Mouse (Mus musculus): Measurements from ENCODE around the gene Zfp992. TPM values are rescaled to one million over a fixed set of nuclear protein-coding genes. Genes with fewer than 3 reads are reported as not detected.
"Not testable (repeated sequence)": the region's sequence is repeated elsewhere in the genome, so short reads cannot be mapped to it uniquely, and the experiment has no call there.

The Zfp992 gene
- total RNA-seq, 1 experiment from 2014 or later: 17.4 TPM

DNA sequence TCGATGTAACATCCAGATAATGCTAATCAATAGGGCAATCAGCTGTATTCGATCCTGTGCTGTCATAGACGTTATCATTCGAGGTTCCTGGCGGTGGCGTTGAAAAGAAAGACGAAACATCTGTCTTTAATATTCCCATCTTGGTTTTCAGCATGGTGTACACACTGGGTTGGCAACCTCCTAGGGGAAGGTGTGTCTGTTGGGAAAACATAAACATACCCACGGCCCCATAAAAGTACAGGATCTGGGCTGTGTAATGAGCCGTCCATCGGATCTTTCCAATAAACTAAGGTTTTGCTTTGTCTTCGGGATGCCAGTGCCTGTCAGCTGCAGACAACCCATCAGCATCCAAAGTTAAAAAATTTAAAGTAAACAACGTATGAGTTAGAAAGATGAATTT, 21.2 kb downstream of the Zfp992 start:
- 0 out of 2 replicates have a peak, but pooled peaks have one; percentile 20 for ATAC-seq (replicated peaks; ENCODE audit: insufficient number of reproducible peaks, low FRiP score, low TSS enrichment, poor library complexity, severe bottlenecking)

DNA sequence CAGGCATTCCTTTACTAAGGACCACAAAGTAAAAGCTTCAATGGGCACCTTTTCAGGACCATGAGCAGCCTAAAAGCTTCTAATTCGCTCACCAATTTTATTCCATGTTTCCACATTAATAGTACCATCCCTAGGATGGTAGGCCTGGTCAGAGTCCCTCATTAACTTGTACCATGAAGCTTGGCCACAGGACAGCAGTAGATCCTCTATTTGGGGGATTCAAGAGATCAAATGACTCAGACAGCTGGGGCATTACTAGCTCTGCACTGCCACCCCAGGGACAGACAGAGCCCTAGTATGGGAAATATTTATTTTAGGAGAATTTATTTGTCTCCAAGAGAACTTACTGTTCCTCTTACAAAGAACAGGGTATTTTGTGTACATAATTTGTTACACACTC, 25.4 kb downstream of the Zfp992 start:
- ATAC-seq (replicated peaks; ENCODE audit: insufficient number of reproducible peaks, low FRiP score, low TSS enrichment, poor library complexity, severe bottlenecking): peak; percentile 45; the same call in 1 of the 2 replicates

DNA sequence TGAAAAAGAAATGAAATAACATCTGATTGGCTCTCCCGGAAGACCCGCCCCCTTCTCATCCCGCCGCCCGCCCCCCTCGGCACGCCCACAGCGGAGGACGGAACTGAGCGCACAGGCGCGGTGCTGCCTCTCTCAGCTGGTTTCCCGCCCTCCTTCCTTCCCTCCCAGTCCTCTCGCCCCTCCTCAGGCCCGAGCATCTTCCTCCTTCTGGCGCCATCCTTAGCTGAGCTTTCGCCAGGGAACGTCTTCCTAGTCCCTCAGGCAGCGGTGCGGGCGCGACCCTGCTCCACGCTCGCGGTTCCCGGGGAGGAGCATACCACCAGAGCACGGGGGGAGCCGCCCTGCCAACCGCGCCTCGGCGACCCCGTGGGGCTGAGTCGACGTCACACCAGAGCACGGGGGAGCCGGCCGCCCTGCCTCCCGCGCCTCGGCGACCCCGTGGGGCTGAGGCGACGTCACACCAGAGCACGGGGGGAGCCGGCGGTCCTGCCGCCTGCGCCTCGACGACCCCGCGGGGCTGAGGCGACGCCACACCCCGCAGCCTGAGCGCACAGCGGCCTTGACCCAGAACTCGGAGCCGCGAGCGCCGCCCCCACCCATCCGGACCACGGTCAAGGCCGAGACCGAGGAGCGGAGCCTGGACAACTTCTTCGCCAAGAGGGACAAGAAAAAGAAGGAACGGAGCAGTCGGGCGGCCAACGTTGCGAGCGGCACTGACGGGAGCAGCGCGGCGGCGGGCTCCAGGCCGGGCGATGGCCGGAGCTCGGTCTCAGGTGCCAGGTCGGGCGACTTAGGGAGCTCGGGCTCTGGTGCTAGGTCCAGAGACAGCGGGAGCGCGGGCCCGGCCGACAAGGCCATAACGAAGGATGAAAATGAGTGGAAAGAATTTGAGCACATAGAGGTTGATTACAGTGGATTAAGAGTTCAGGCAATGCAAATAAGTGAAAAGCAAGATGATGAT, 26.2 kb downstream of the Zfp992 start:
- ATAC-seq (replicated peaks; ENCODE audit: insufficient number of reproducible peaks, low FRiP score, low TSS enrichment, poor library complexity, severe bottlenecking): peak; percentile 74

DNA sequence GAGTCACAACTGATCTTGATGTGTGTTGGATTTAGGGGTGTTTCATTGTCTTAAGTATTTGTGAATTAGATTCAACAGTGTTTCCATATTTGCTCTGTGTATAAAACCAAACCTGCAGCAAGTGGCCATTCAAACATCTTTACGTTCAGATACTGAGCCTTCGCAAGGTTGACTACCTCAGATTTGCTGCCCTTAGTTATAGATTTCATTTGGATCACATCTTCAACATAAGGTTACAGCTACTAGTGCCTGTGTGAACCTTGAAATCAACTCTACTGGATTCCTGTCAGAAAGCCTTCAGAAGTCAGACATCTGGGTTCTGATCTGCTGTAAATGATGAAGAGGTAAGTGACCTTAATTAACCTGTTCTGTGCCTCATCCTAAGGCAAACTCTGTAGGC, 27.4 kb downstream of the Zfp992 start:
- not testable (repeated sequence) for ATAC-seq (replicated peaks; ENCODE audit: insufficient number of reproducible peaks, low FRiP score, low TSS enrichment, poor library complexity, severe bottlenecking)

DNA sequence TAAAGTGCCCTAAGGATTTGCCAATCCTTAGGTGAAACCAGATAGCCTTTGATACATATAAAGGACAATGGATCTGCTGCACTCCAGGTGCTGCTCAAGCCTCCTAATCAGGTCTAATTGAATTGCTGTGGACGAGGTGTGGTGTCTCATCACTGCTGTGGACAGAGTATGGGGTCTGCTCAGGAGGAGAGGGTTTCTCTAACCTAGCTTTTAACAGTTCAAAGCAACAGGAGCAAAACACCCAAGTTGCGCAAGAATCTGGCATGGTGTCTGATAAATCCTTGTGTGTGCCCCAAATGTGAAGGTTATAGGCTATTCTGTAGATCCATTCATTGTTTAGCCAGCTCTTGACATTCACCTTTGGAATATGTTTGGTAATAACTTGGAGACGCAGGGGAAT, 28.1 kb downstream of the Zfp992 start:
- ATAC-seq (replicated peaks; ENCODE audit: insufficient number of reproducible peaks, low FRiP score, low TSS enrichment, poor library complexity, severe bottlenecking): not testable (repeated sequence)

DNA sequence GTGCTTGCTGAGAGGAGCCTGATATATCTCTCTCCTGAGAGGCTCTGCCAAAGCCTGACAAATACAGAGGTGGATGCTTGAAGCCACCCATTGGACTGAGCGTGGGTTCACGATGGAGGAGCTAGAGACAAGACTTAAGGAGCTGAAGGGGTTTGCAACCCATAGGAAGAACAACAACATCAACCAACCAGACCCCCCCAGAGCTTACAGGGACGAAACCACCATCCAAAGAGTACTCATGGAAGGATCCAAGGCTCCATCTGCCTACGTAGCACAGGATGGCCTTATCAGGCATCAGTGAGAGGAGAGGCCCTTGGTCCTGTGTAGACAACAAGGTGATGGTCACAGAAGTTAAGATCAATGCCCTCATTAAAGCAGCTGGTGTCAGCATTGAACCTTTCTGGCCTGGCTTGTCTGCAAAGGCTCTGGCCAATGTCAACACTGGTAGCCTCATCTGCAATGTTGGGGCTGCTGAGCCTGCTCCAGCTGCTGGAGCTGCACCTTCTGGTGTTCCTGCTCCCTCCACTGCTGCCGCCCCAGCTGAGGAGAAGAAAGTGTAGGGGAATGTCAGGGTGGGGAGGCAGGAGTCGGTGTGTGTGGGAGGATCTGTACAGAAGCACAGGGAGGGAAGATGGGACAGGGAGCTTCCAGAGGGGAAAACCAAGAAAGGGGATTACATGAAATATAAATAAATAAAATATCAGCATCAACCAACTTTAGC, 31.7 kb downstream of the Zfp992 start:
- ATAC-seq (replicated peaks; ENCODE audit: insufficient number of reproducible peaks, low FRiP score, low TSS enrichment, poor library complexity, severe bottlenecking): peak; percentile 24; the same call in 1 of the 2 replicates

DNA sequence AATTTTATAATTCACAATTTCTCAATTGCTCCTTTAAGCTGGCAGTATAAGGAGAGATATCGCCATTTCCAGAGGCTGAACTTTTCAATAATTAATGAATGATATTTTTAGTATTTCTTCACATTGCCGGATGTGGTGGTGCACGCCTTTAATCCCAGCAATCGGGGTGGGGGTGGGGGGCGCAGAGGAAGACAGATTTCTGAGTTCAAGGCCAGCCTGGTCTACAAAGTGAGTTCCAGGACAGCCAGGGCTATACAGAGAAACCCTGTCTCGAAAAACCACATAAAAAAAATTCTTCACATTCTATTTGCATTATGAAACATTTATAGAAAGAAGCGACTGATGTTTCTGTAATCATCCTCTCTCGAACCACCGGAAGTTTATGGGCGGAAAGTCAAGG, 33.7 kb downstream of the Zfp992 start:
- not testable (repeated sequence) for ATAC-seq (replicated peaks; ENCODE audit: insufficient number of reproducible peaks, low FRiP score, low TSS enrichment, poor library complexity, severe bottlenecking)

DNA sequence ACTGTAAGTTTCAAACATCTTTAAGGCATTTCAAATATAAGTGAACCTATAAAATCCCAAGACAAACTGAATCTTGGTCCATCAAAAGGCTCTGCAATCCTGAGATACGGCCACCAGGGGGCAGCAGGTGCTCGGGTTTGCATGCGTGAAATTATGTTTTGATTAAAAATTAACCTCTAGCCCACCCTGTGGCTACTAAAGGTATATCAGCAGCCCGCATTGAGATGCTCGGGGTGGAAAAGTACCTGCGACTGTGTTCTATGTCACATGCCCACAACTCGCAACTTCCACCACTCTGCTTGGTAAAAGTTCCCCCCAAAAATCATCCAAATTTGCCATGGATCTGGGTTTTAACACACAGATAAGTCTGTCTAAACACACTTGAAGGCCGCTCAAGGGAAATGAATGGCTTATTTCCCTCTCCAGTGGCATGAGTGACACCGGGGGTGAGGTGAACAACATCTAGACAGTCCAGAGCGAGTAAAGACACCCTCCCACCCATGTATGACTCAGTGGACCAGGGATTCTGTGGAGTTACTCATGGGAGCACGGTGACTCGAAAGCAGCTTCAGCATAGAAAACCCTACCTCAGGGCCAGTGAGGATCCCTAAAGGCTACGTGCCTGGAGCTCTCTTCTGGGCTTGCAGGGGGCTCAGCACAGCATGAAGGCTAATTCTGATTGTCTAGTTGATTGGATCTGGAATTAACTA, 34.9 kb downstream of the Zfp992 start:
- peak; percentile 51 for ATAC-seq (replicated peaks; ENCODE audit: insufficient number of reproducible peaks, low FRiP score, low TSS enrichment, poor library complexity, severe bottlenecking)

DNA sequence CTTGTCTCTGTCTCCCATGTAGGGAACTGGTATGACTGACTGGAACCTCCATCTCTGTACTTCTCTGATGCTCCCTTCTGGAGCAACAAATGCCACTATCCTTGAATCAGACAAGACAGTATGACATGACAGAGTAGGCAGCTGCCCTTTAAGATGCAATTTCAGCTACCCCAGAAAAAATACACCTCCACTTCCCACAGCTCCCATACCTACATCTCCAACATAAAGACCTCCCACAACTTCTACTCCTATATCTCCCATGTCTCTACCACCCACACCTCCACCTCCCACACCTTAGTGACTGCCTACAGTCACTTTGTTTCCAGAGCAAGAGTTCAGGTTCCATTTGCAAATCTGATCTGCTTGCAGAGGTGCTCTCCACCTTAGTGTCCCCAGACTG, 35.9 kb downstream of the Zfp992 start:
- ATAC-seq (replicated peaks; ENCODE audit: insufficient number of reproducible peaks, low FRiP score, low TSS enrichment, poor library complexity, severe bottlenecking): not testable (repeated sequence)

DNA sequence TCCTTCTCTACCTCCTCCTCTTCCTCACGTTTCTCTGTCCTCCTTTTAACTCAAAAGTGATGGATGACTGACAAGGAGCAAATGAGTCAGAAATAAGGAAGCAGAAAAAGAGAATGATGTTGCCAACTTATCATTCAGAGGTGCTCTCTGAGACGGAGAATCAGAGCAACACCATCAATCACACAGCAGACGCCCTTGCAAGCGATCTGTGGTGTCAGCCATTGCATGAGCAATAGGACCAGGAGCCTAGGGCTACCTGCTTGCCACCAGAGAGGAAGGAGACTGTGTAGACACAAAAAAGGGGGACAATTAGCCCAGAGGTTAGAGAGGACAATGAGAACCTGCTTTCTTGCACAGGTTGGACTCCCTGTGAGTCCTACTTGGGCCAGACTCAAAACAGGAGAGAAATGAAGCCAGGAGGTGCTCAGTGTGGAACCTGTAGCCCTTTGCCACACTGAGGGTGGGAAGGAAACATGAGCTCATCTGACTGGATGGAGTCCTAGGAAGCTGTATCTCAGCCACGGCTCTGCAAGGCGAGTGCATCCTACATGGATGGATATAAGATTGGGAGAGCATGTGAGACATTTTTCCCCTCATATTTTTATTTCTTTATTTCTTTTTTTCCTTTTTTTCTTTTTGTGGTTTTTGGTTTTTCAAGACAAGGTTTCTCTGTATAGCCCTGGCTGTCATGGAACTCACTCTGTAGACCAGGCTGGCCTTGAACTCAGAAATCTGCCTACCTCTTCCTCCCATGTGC, 36.5 kb downstream of the Zfp992 start:
- not testable (repeated sequence) for ATAC-seq (replicated peaks; ENCODE audit: insufficient number of reproducible peaks, low FRiP score, low TSS enrichment, poor library complexity, severe bottlenecking)

DNA sequence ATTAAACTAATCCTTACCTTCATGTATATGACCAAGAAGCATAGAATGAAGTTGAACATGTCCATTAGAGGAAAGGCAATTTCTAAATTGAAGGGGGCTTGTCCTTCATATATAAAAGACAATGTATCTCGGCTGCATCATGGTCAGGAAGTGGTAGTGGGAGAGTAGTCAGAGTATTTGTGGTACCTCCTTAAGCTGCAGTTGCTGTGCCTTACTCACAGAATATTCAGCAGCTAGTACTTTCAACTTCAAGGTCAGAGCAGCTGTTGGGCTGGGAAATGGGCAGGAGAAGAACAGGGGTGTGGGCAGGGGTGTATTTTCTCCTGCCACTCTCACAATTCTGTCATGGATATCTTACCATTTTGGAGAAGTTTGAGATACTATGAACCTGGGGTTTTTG, 37.9 kb downstream of the Zfp992 start:
- ATAC-seq (replicated peaks; ENCODE audit: insufficient number of reproducible peaks, low FRiP score, low TSS enrichment, poor library complexity, severe bottlenecking): not testable (repeated sequence)

DNA sequence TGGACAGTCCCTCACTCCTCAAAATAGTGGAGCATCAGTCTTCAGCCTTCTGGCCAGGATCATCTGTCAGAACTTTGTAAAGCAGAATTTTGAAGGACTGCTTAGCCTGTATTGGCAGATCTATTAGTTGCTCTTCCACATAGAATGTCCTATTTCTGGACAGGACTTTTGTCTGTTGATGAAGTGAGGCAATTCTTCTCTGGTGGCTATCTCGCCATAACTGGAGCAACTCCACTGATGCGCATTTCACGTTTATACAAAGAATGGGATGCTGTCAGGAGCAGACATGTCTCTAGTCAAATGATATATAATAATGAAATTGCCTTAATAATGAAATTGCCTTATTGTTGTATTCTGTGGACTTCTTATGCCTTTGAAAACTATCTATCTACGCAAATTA, 40.4 kb downstream of the Zfp992 start:
- not testable (repeated sequence) for ATAC-seq (replicated peaks; ENCODE audit: insufficient number of reproducible peaks, low FRiP score, low TSS enrichment, poor library complexity, severe bottlenecking)

DNA sequence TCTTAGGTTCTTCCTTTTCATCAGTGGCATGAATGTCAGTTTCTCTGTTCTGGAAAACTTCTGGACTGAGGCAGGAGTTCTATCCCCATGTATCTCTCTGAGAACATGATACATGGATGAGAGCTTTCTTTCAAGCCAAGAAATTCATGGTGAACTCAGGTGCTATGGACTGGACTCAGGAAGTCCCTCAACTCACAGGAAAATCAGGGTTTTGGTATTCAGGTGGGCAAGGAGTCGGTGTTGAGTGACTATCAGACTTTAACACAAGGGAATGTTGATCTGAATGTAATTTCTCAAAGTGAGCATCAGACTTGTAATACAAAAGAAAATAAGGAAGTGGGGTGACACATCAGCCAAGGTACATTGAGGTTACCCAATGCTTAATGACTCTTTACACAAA, 43.2 kb downstream of the Zfp992 start:
- 0 out of 2 replicates have a peak, but pooled peaks have one; percentile 33 for ATAC-seq (replicated peaks; ENCODE audit: insufficient number of reproducible peaks, low FRiP score, low TSS enrichment, poor library complexity, severe bottlenecking)

DNA sequence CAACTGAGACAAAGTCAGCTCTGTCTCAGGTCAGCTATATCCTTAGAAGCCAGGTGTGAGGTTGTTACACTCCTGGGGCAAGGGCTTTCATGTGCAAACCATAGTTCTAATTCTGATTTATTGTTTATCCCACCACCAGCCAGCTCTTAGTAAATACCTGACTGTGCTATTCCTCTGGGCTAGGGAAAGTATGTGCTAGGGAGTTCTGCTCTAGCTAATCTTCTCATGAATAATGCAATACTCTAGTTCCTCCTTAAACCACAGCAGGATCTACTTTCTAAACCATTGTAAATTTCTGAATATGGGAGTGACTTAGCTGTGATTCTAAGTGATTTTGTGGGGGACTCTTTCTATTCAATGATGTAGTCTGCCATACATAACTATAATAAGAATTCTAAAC, 43.6 kb downstream of the Zfp992 start:
- ATAC-seq (replicated peaks; ENCODE audit: insufficient number of reproducible peaks, low FRiP score, low TSS enrichment, poor library complexity, severe bottlenecking): no peak

DNA sequence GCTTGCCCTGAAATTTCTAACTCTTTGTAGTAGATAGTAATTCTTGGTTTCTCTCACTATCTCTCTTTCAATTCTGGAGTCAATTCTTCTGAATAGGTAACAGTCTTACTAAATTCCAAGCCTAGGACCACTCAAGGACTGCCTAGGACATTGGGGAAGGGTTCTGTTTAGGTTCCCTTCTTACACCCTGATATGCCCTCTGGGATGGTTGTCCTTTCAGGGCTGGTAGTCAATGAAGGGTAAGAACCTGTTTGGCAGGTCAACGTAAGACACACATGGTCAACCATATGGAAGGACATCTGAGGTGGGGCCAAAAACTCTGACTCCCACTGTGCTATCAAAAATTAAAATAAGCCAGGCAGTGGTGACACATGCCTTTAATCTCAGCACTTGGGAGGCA, 44.0 kb downstream of the Zfp992 start:
- ATAC-seq (replicated peaks; ENCODE audit: insufficient number of reproducible peaks, low FRiP score, low TSS enrichment, poor library complexity, severe bottlenecking): peak; percentile 32; the same call in 1 of the 2 replicates

DNA sequence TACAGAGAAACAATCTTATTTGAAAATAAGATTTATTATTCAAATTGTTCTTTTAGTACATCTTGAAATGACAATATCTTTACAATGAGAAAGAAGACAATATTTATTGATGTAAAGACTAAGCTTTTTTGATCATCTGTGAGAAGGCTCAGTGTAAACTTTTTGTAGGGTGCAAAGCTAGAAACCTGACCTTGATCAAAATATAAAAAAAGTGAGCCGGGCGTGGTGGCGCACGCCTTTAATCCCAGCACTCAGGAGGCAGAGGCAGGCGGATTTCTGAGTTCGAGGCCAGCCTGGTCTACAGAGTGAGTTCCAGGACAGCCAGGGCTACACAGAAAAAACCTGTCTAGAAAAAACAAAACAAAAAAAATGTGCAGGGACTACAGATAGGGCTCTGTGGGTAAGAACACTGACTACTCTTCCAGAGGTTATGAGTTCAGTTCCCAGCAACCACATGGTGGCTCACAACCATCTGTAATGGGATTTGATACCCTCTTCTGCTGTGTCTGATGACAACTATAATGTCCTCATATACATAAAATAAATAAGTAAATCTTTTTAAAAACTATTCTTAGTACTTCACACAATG, 44.6 kb downstream of the Zfp992 start:
- ATAC-seq (replicated peaks; ENCODE audit: insufficient number of reproducible peaks, low FRiP score, low TSS enrichment, poor library complexity, severe bottlenecking): not testable (repeated sequence)

DNA sequence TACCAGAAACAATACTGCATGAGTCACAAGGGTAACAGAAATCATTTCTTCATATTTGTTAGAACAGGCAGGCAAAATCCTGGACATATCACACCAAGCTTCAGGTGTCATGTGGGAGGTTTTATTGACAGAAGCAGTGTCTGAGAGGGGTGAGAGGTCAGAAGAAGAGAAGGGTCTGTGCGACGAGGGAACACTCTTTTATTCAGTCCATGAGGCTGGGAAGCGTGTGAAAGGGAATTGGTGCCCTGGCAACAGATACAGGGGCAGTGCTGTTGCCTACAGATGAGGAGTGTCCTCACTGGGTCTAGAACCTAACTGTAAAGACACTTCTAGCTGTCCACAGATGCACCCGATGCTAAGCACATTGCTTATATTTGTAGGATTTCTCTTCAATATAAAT, 46.2 kb downstream of the Zfp992 start:
- peak; percentile 61; the same call in 1 of the 2 replicates for ATAC-seq (replicated peaks; ENCODE audit: insufficient number of reproducible peaks, low FRiP score, low TSS enrichment, poor library complexity, severe bottlenecking)

DNA sequence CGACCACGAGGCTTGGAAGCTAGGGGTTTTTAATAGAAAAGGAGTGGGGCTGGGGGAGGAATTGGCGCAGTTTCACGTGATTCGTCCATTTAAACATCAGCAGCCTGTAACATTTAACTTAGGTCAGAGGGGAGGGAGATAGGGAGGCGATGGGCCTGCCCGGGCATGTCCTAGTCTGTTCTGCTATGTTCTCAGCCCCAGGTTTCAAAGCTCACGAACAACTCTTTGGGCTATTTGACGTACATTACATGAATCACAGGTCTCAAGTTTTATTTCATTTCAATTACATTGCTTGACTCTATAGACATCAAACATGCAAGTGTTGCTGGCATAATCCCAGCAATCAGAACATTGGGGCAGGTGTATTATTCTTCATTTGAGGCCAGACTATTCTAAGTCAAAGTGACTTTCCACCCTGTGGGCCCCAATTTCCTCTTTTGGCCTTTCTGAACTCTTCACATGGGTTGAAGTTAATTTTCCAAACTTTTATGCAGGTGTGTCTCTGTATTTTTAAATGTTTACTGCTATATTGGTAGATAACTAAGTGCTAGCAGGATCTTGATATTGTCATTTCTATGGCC, 49.0 kb downstream of the Zfp992 start:
- ATAC-seq (replicated peaks; ENCODE audit: insufficient number of reproducible peaks, low FRiP score, low TSS enrichment, poor library complexity, severe bottlenecking): not testable (repeated sequence)

Measured in monocyte, adult 5-6 weeks (primary cell).